Comparison of ENCODE assay signal across 12 mouse cellular contexts in the genomic region with DNA sequence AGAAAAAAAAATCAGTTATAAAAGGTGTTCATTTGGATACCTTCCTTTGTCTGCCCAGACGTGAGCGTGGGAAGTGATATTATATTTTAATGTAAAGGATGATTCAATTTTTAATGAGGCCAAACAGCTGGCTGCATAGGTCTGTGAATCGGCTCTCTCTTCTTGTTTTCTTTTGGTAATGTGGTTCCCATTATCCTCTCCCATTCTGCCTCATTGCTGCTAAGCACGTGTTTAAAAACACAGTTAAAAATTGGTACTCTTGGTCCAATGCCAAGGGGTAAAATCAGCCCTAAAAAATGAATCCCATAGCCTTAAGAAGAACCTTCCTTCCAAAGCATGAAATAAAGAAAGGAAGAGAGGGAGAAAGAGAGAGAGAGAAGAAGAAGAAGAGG. TPM values are rescaled to one million over a fixed set of nuclear protein-coding genes. Genes with fewer than 3 reads are reported as not detected.
DNase-seq lines count a peak whose midpoint lies in the region; ATAC-seq and TF ChIP-seq lines count a peak whose summit lies in the region.
"Had no signal": no experiment of that assay in that cellular context is flagged by ENCODE, and none has a peak within 500 bp of the region (broad histone marks: within the 10 kb centered on the region; RNA-seq: fewer than 3 reads in every experiment).

No protein-coding gene starts in this region.

- H3K4me3 ChIP-seq in forebrain, postnatal 0 days (ENCODE audit: low read depth, low read length) = no peak overlapping the region
- no peak overlapping the region for H3K4me3 ChIP-seq in forebrain, embryonic 12.5 days (replicated peaks)
- H3K4me3 ChIP-seq in limb, embryonic 12.5 days (replicated peaks) = no peak overlapping the region
- no peak overlapping the region for H3K4me3 ChIP-seq in limb, embryonic 10.5 days
- H3K4me3 ChIP-seq in embryonic facial prominence, embryonic 12.5 days = no peak overlapping the region
- no peak overlapping the region for H3K4me3 ChIP-seq in stomach, embryonic 14.5 days (ENCODE audit: low read depth, low read length)

- H3K9ac ChIP-seq in forebrain, postnatal 0 days = no peak overlapping the region
- H3K9ac ChIP-seq in forebrain, embryonic 12.5 days = no peak overlapping the region
- no peak overlapping the region for H3K9ac ChIP-seq in limb, embryonic 12.5 days (replicated peaks)
- no peak overlapping the region for H3K9ac ChIP-seq in embryonic facial prominence, embryonic 12.5 days
- H3K9ac ChIP-seq in stomach, embryonic 14.5 days (replicated peaks; ENCODE audit: low read depth, low read length) = no peak overlapping the region
- H3K9ac ChIP-seq: liver, embryonic 14.5 days had no signal

- TF ChIP-seq CTCF in forebrain, postnatal 0 days (IDR thresholded peaks at IDR 0.05; ENCODE audit: low read depth) = no peak

- WGBS in forebrain, postnatal 0 days = 15% methylated on average over 4 of the region's 4 CpGs
- 47% methylated on average over 4 of the region's 4 CpGs for WGBS in forebrain, embryonic 12.5 days
- 35% methylated on average over 4 of the region's 4 CpGs for WGBS in limb, embryonic 12.5 days
- 73% methylated on average over 4 of the region's 4 CpGs for WGBS in limb, embryonic 10.5 days
- 30% methylated on average over 4 of the region's 4 CpGs for WGBS in embryonic facial prominence, embryonic 12.5 days
- 43% methylated on average over 4 of the region's 4 CpGs for WGBS in stomach, embryonic 14.5 days

- H3K4me2 ChIP-seq in forebrain, postnatal 0 days (ENCODE audit: low read depth) = 0 out of 2 replicates have a peak overlapping the region, but pooled peaks have one; percentile 3
- H3K4me2 ChIP-seq in forebrain, embryonic 12.5 days = no peak overlapping the region
- no peak overlapping the region for H3K4me2 ChIP-seq in limb, embryonic 12.5 days
- H3K4me2 ChIP-seq in embryonic facial prominence, embryonic 12.5 days (replicated peaks) = no peak overlapping the region
- H3K4me2 ChIP-seq in stomach, embryonic 14.5 days (replicated peaks; ENCODE audit: low read depth, low read length) = 0 out of 2 replicates have a peak overlapping the region, but pooled peaks have one; percentile 7
- H3K4me2 ChIP-seq: midbrain, embryonic 11.5 days had no signal

- DNase-seq in forebrain, postnatal 0 days = no peak
- DNase-seq in limb, embryonic 10.5 days (ENCODE audit: low spot score) = no peak
- no peak for DNase-seq in urinary bladder, postnatal 14 days (ENCODE audit: low spot score)
- DNase-seq: thymus, postnatal 36 days had no signal

- ATAC-seq in forebrain, postnatal 0 days = no peak
- no peak for ATAC-seq in forebrain, embryonic 12.5 days (ENCODE audit: low FRiP score)
- no peak for ATAC-seq in limb, embryonic 12.5 days (ENCODE audit: insufficient number of reproducible peaks, insufficient read depth, low FRiP score, low TSS enrichment, low read depth)
- ATAC-seq in embryonic facial prominence, embryonic 12.5 days (ENCODE audit: insufficient number of reproducible peaks, insufficient read depth, low FRiP score, low TSS enrichment) = no peak
- ATAC-seq in stomach, embryonic 14.5 days (ENCODE audit: insufficient number of reproducible peaks, insufficient read depth, low FRiP score, low read depth) = no peak
- ATAC-seq in erythroblast, adult 5-6 weeks (replicated peaks; ENCODE audit: low FRiP score, poor library complexity, severe bottlenecking) = no peak
- ATAC-seq: CD4-positive, CD25-positive, alpha-beta regulatory T cell, adult 4 months had no signal

- no peaks in the 10 kb centered on the region for H3K27me3 ChIP-seq in forebrain, postnatal 0 days (ENCODE audit: insufficient read depth, low read length)
- no peaks in the 10 kb centered on the region for H3K27me3 ChIP-seq in forebrain, embryonic 12.5 days
- H3K27me3 ChIP-seq in limb, embryonic 12.5 days = no peaks in the 10 kb centered on the region
- H3K27me3 ChIP-seq in limb, embryonic 10.5 days (ENCODE audit: low read depth, poor library complexity, severe bottlenecking) = no peaks in the 10 kb centered on the region
- no peaks in the 10 kb centered on the region for H3K27me3 ChIP-seq in embryonic facial prominence, embryonic 12.5 days
- no peaks in the 10 kb centered on the region for H3K27me3 ChIP-seq in stomach, embryonic 14.5 days (ENCODE audit: control insufficient read depth, insufficient read depth, low read length)

- no peaks in the 10 kb centered on the region for H3K4me1 ChIP-seq in forebrain, postnatal 0 days (ENCODE audit: insufficient read depth)
- H3K4me1 ChIP-seq in forebrain, embryonic 12.5 days = peaks cover 4% of the 10 kb centered on the region; the same call in 1 of the 2 replicates
- peaks cover 33% of the 10 kb centered on the region for H3K4me1 ChIP-seq in limb, embryonic 12.5 days (replicated peaks)
- peaks cover 3% of the 10 kb centered on the region; the same call in 1 of the 2 replicates for H3K4me1 ChIP-seq in limb, embryonic 10.5 days
- H3K4me1 ChIP-seq in embryonic facial prominence, embryonic 12.5 days = peaks cover 16% of the 10 kb centered on the region
- peaks cover 7% of the 10 kb centered on the region; the same call in 1 of the 2 replicates for H3K4me1 ChIP-seq in stomach, embryonic 14.5 days (ENCODE audit: control insufficient read depth, insufficient read depth, low read length)

- no peak overlapping the region for H3K27ac ChIP-seq in forebrain, postnatal 0 days (ENCODE audit: low read depth, low read length)
- no peak overlapping the region for H3K27ac ChIP-seq in forebrain, embryonic 12.5 days
- peak overlapping the region; percentile 66 for H3K27ac ChIP-seq in limb, embryonic 12.5 days
- no peak overlapping the region for H3K27ac ChIP-seq in limb, embryonic 10.5 days
- peak overlapping the region; percentile 72 for H3K27ac ChIP-seq in embryonic facial prominence, embryonic 12.5 days
- peak overlapping the region; percentile 58; the same call in 1 of the 2 replicates for H3K27ac ChIP-seq in stomach, embryonic 14.5 days (ENCODE audit: low read length)
- H3K27ac ChIP-seq: liver, embryonic 14.5 days had no signal

- no peaks in the 10 kb centered on the region for H3K36me3 ChIP-seq in forebrain, postnatal 0 days (ENCODE audit: insufficient read depth)
- H3K36me3 ChIP-seq in forebrain, embryonic 12.5 days (replicated peaks) = no peaks in the 10 kb centered on the region
- no peaks in the 10 kb centered on the region for H3K36me3 ChIP-seq in limb, embryonic 12.5 days
- no peaks in the 10 kb centered on the region for H3K36me3 ChIP-seq in limb, embryonic 10.5 days
- H3K36me3 ChIP-seq in embryonic facial prominence, embryonic 12.5 days = no peaks in the 10 kb centered on the region
- H3K36me3 ChIP-seq in stomach, embryonic 14.5 days (ENCODE audit: control insufficient read depth, insufficient read depth, low read length) = no peaks in the 10 kb centered on the region

- H3K9me3 ChIP-seq in forebrain, postnatal 0 days (ENCODE audit: low read length) = no peaks in the 10 kb centered on the region
- H3K9me3 ChIP-seq in forebrain, embryonic 12.5 days = no peaks in the 10 kb centered on the region
- no peaks in the 10 kb centered on the region for H3K9me3 ChIP-seq in limb, embryonic 12.5 days
- H3K9me3 ChIP-seq in limb, embryonic 10.5 days (replicated peaks) = no peaks in the 10 kb centered on the region
- no peaks in the 10 kb centered on the region for H3K9me3 ChIP-seq in embryonic facial prominence, embryonic 12.5 days
- no peaks in the 10 kb centered on the region for H3K9me3 ChIP-seq in stomach, embryonic 14.5 days (ENCODE audit: control insufficient read depth, low read depth, low read length)

RNA-seq across cellular contexts. Expression of a gene that starts 17.1 kb away (rescaled TPM):
- total RNA-seq in forebrain, postnatal 0 days (2014; rRNA removed) = 0.77 and 1.2 TPM in 2 replicates
- polyA plus RNA-seq in forebrain, postnatal 0 days (2015; fragmentation: Nextera tagmentation; extraction: Ambion mirVana) = 2.1 and 3.0 TPM in 2 replicates
- polyA plus RNA-seq in forebrain, embryonic 12.5 days (2016; fragmentation: Nextera tagmentation; extraction: Ambion mirVana) = 0.36 and 0.38 TPM in 2 replicates
- 1.6 and 1.9 TPM in 2 replicates for polyA plus RNA-seq in limb, embryonic 12.5 days (2016; fragmentation: Nextera tagmentation; extraction: Ambion mirVana)
- polyA plus RNA-seq in limb, embryonic 10.5 days (2016; fragmentation: Nextera tagmentation; extraction: Ambion mirVana) = 0.25 and 0.43 TPM in 2 replicates
- 0.45 and 0.63 TPM in 2 replicates for polyA plus RNA-seq in embryonic facial prominence, embryonic 12.5 days (2016; fragmentation: Nextera tagmentation; extraction: Ambion mirVana)
- 2.0 and 2.2 TPM in 2 replicates for polyA plus RNA-seq in stomach, embryonic 14.5 days (2014; fragmentation: Nextera tagmentation; extraction: Ambion mirVana)
- 0.58 TPM in 1 of 2 replicates, not detected in the other for total RNA-seq in erythroblast, adult 5-6 weeks (2015; ENCODE audit: low replicate concordance)
- total RNA-seq in erythroblast, adult 5-6 weeks (2017; ENCODE audit: low replicate concordance) = 0.34 and 1.5 TPM in 2 replicates

Comparison
In these comparisons a context has a peak if more than half of its experiments do, and no peak if none do; other contexts are left out.
1. H3K27ac ChIP-seq: peak in limb, embryonic 12.5 days (single experiment), embryonic facial prominence, embryonic 12.5 days (single experiment) and stomach, embryonic 14.5 days (single experiment); none in forebrain, postnatal 0 days (single experiment), forebrain, embryonic 12.5 days (single experiment) and limb, embryonic 10.5 days (single experiment).
2. H3K4me2 ChIP-seq: peak in forebrain, postnatal 0 days (single experiment) and stomach, embryonic 14.5 days (single experiment); none in forebrain, embryonic 12.5 days (single experiment), limb, embryonic 12.5 days (single experiment) and embryonic facial prominence, embryonic 12.5 days (single experiment).